Mouse (Mus musculus) kidney, embryonic 14.5 days (tissue): ENCODE results near the gene Anxa6. TPM values are rescaled to one million over a fixed set of nuclear protein-coding genes. Genes with fewer than 3 reads are reported as not detected.

ENCODE experiments used
- ATAC-seq: fragments of 200-750 bp; cut with Nextera tagmentation; 2 replicates; pipeline ENCODE4 v1.8.0; 2017; ENCODE audit warnings: moderate number of reproducible peaks, mild to moderate bottlenecking, moderate TSS enrichment, moderate library complexity; ENCODE audit not compliant: low FRiP score, low TSS enrichment
- H3K27ac ChIP-seq: fragments of 300-500 bp; sonication (generic); 2 replicates; pipeline ENCODE4 v1.5.1; 2014; ENCODE audit warnings: low read depth, mild to moderate bottlenecking, low read length, moderate library complexity, mixed read lengths
- H3K27me3 ChIP-seq: fragments of 300-500 bp; sonication (generic); 2 replicates; pipeline ENCODE4 v1.6.1; 2014; ENCODE audit warnings: mild to moderate bottlenecking, low read length; ENCODE audit not compliant: control insufficient read depth, insufficient read depth
- H3K36me3 ChIP-seq: fragments of 300-500 bp; sonication (generic); 2 replicates; pipeline ENCODE4 v1.6.1; 2014; ENCODE audit warnings: low read length, mixed read lengths; ENCODE audit not compliant: control insufficient read depth, insufficient read depth
- H3K4me1 ChIP-seq: fragments of 300-500 bp; sonication (generic); 2 replicates; pipeline ENCODE4 v1.6.1; 2014; ENCODE audit warnings: low read length, mixed read lengths; ENCODE audit not compliant: control insufficient read depth, insufficient read depth
- H3K4me2 ChIP-seq: fragments of 300-500 bp; sonication (generic); replicated peaks from 2 replicates; pipeline ENCODE4 v1.6.1; 2014; ENCODE audit warnings: low read depth, mild to moderate bottlenecking, low read length
- H3K4me3 ChIP-seq: fragments of 300-500 bp; sonication (generic); 2 replicates; pipeline ENCODE4 v1.5.1; 2014; ENCODE audit warnings: mild to moderate bottlenecking, low read length
- H3K9ac ChIP-seq: fragments of 300-500 bp; sonication (generic); 2 replicates; pipeline ENCODE4 v1.6.1; 2014; ENCODE audit warnings: low read depth, mild to moderate bottlenecking, low read length, moderate library complexity
- H3K9me3 ChIP-seq: fragments of 300-500 bp; sonication (generic); 2 replicates; pipeline ENCODE4 v1.6.1; 2016; ENCODE audit warnings: low read length; ENCODE audit not compliant: control insufficient read depth
- WGBS: fragments of 180-500 bp; shearing (Covaris S2); extraction: QIAGEN DNeasy Blood & Tissue Kit; methylation state at CpG from one replicate; pipeline ENCODE4 v1.1.7; 2014; 5-methylcytosine and 5-hydroxymethylcytosine counted together
- polyA plus RNA-seq: library from polyadenylated mRNA; unstranded; fragments of >200 nt; fragmentation: Nextera tagmentation; extraction: Ambion mirVana; gene quantifications from 2 replicates; pipeline ENCODE4 v1.2.1, GENCODE M21; 2014

The Anxa6 gene
- polyA plus RNA-seq, 1 experiment from 2014 or later, result 174 TPM

DNA sequence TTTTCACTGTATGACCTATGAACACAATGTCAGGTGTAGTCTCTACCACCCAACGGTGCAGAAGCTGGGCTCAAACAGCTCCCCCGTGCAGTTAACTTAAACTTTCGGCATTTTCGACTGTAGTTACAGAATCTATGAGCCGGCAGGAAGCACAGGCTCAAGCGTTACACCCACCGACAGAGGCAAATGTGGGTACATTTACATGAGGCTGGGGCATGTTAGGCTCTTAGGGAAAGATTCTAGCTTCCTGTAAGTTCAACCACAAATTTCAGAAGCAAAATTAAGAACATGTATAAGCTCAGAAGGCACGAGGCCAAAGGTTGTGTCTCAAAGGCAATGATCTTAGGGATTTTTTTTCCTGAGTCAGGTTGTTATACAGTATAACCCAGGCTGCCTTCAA, 39.2 kb upstream of the Anxa6 start:
- Histone ChIP-seq H3K4me3 (no peak overlapping the region), H3K9ac (no peak overlapping the region), H3K27me3 (no peaks in the 10 kb centered on the region), H3K36me3 (no peaks in the 10 kb centered on the region), H3K9me3 (no peaks in the 10 kb centered on the region), H3K27ac (no peak overlapping the region), H3K4me2 (no peak overlapping the region), H3K4me1 (peaks cover 14% of the 10 kb centered on the region)
- no peak for ATAC-seq
- WGBS, result 74% methylated on average over 8 of the region's 8 CpGs

DNA sequence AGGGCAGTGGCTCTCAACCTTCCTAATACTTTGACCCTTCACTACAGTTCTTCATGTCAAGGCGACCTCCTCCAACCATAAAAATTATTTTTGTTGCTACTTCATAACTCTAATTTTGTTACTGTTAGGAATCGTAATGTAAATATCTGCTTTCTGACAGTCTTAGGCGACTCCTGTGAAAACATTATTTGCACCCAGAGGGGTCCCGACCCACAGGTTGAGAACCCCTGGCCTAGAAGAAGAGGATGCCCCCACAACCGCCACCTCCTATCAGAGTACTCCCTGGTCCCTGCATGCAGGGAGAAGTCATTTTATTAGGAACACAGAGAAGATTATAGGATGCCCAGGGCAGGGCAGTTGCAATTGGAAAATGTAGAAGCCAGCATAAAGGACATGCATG, 38.1 kb upstream of the Anxa6 start:
- no peak overlapping the region for H3K4me3 ChIP-seq
- H3K9me3 ChIP-seq, result no peaks in the 10 kb centered on the region
- no peak for ATAC-seq
- no peak overlapping the region for H3K27ac ChIP-seq
- no peaks in the 10 kb centered on the region for H3K27me3 ChIP-seq
- no peak overlapping the region for H3K4me2 ChIP-seq
- 0 out of 2 replicates have a peak, but pooled peaks cover 5% of the 10 kb centered on the region for H3K4me1 ChIP-seq
- H3K36me3 ChIP-seq, result no peaks in the 10 kb centered on the region
- no peak overlapping the region for H3K9ac ChIP-seq
- WGBS, result 85% methylated on average over 5 of the region's 5 CpGs

- 50% methylated on average over 2 of the region's 2 CpGs for WGBS
- no peaks in the 10 kb centered on the region for H3K9me3 ChIP-seq
These were observed 35.8 kb upstream of the Anxa6 start for GRCm38 (mm10) chr11:55069023-55069422.

GRCm38 (mm10) chr11:55066921-55067320, 33.7 kb upstream of the Anxa6 start:
- Histone ChIP-seq H3K36me3 (no peaks in the 10 kb centered on the region), H3K9me3 (no peaks in the 10 kb centered on the region), H3K27ac (no peak overlapping the region), H3K9ac (no peak overlapping the region), H3K4me2 (no peak overlapping the region), H3K4me1 (0 out of 2 replicates have a peak, but pooled peaks cover 3% of the 10 kb centered on the region), H3K4me3 (no peak overlapping the region), H3K27me3 (no peaks in the 10 kb centered on the region)
- no peak for ATAC-seq
- 56% methylated on average over 4 of the region's 4 CpGs for WGBS

More at GRCm38 (mm10) chr11:55069023-55069422, 35.8 kb upstream of the Anxa6 start:
- Histone ChIP-seq H3K4me1 (0 out of 2 replicates have a peak, but pooled peaks cover 5% of the 10 kb centered on the region), H3K9ac (no peak overlapping the region), H3K36me3 (no peaks in the 10 kb centered on the region), H3K4me3 (no peak overlapping the region), H3K4me2 (no peak overlapping the region), H3K27ac (no peak overlapping the region), H3K27me3 (no peaks in the 10 kb centered on the region)
- ATAC-seq, result no peak

DNA sequence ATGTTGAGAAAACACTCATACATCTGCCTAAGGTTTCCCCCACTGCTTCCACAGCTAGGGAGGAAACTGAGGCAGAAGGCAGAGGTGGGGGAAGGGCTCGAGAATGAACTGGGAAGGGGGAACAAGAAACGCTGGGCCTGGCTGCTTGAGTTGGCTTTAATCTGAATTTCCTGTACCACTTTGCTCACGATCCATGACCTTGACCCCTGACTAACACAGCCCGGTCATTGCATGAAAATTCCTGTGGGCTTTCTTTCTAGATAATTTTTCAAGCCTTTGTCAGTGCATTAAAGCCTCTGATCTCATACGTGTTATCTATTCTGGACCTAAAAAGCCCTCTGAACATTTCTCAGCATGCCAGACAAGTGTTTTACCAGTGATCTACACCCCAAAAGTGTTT, 29.6 kb upstream of the Anxa6 start:
- no peak for ATAC-seq
- 29% methylated on average over 5 of the region's 5 CpGs for WGBS
- Histone ChIP-seq H3K4me1 (0 out of 2 replicates have a peak, but pooled peaks cover 3% of the 10 kb centered on the region), H3K27me3 (no peaks in the 10 kb centered on the region), H3K9ac (no peak overlapping the region), H3K9me3 (no peaks in the 10 kb centered on the region), H3K27ac (no peak overlapping the region), H3K4me3 (no peak overlapping the region), H3K36me3 (no peaks in the 10 kb centered on the region), H3K4me2 (no peak overlapping the region)

GRCm38 (mm10) chr11:55060802-55061201, 27.6 kb upstream of the Anxa6 start:
- no peak overlapping the region for H3K4me3 ChIP-seq
- no peaks in the 10 kb centered on the region for H3K9me3 ChIP-seq

GRCm38 (mm10) chr11:55057511-55057910, 24.3 kb upstream of the Anxa6 start:
- H3K4me1 ChIP-seq, result no peaks in the 10 kb centered on the region
- no peak overlapping the region for H3K4me3 ChIP-seq
- no peaks in the 10 kb centered on the region for H3K36me3 ChIP-seq
- H3K27ac ChIP-seq, result no peak overlapping the region
- H3K27me3 ChIP-seq, result no peaks in the 10 kb centered on the region
- no peak overlapping the region for H3K9ac ChIP-seq
- H3K4me2 ChIP-seq, result no peak overlapping the region
- ATAC-seq, result no peak
- no peaks in the 10 kb centered on the region for H3K9me3 ChIP-seq
- 80% methylated on average over 3 of the region's 3 CpGs for WGBS

More at GRCm38 (mm10) chr11:55060802-55061201, 27.6 kb upstream of the Anxa6 start:
- H3K4me2 ChIP-seq, result no peak overlapping the region
- H3K27me3 ChIP-seq, result no peaks in the 10 kb centered on the region
- no peak overlapping the region for H3K9ac ChIP-seq
- no peaks in the 10 kb centered on the region for H3K36me3 ChIP-seq
- WGBS, result 94% methylated on average over 5 of the region's 5 CpGs
- no peak for ATAC-seq
- no peak overlapping the region for H3K27ac ChIP-seq
- 0 out of 2 replicates have a peak, but pooled peaks cover 3% of the 10 kb centered on the region for H3K4me1 ChIP-seq

- H3K4me1 ChIP-seq, result 0 out of 2 replicates have a peak, but pooled peaks cover 5% of the 10 kb centered on the region
- H3K4me2 ChIP-seq, result no peak overlapping the region
- no peak overlapping the region for H3K4me3 ChIP-seq
- ATAC-seq, result no peak
- no peaks in the 10 kb centered on the region for H3K36me3 ChIP-seq
- H3K9me3 ChIP-seq, result no peaks in the 10 kb centered on the region
- WGBS, result 45% methylated on average over 7 of the region's 7 CpGs
- H3K27ac ChIP-seq, result no peak overlapping the region
- H3K9ac ChIP-seq, result no peak overlapping the region
- no peaks in the 10 kb centered on the region for H3K27me3 ChIP-seq
These were observed 17.7 kb upstream of the Anxa6 start for GRCm38 (mm10) chr11:55050837-55051510.

- WGBS, result 61% methylated on average over 5 of the region's 5 CpGs
- H3K36me3 ChIP-seq, result no peaks in the 10 kb centered on the region
- H3K27me3 ChIP-seq, result no peaks in the 10 kb centered on the region
- H3K9me3 ChIP-seq, result no peaks in the 10 kb centered on the region
- ATAC-seq, result no peak
- no peak overlapping the region for H3K27ac ChIP-seq
- no peak overlapping the region for H3K9ac ChIP-seq
- no peak overlapping the region for H3K4me3 ChIP-seq
- no peak overlapping the region for H3K4me2 ChIP-seq
- 0 out of 2 replicates have a peak, but pooled peaks cover 5% of the 10 kb centered on the region for H3K4me1 ChIP-seq
These were observed 13.4 kb upstream of the Anxa6 start for GRCm38 (mm10) chr11:55046600-55046999.
